Mouse (Mus musculus) cerebral cortex, adult 2 months (tissue): ENCODE results near the gene Pitpna.

Experiments used
- WGBS: fragments of 180-500 bp; shearing (Covaris S2); methylation state at CpG from one replicate; pipeline ENCODE4 v1.1.7; 2018; 5-methylcytosine and 5-hydroxymethylcytosine counted together

Gene Pitpna

GRCm38 (mm10) chr11:75563851-75564548, 23.9 kb upstream of the Pitpna start:
- WGBS = 40% methylated on average over 18 of the region's 18 CpGs

- WGBS = 55% methylated on average over 2 of the region's 2 CpGs
Measured at GRCm38 (mm10) chr11:75565849-75566248, 22.0 kb upstream of the Pitpna start.

GRCm38 (mm10) chr11:75566276-75567196, 21.4 kb upstream of the Pitpna start:
- 71% methylated on average over 13 of the region's 13 CpGs for WGBS

- 37% methylated on average over 9 of the region's 9 CpGs for WGBS
Measured at GRCm38 (mm10) chr11:75567346-75568114, 20.4 kb upstream of the Pitpna start.

GRCm38 (mm10) chr11:75568115-75568511, 19.8 kb upstream of the Pitpna start:
- WGBS = 84% methylated on average over 6 of the region's 6 CpGs

GRCm38 (mm10) chr11:75568962-75569361, 18.9 kb upstream of the Pitpna start:
- whole genome bisulfite sequencing = 93% methylated on average over 12 of the region's 12 CpGs

- 90% methylated on average over 17 of the region's 17 CpGs for WGBS
Measured at GRCm38 (mm10) chr11:75570375-75571125, 17.3 kb upstream of the Pitpna start.

- 55% methylated on average over 14 of the region's 14 CpGs for WGBS
Measured at GRCm38 (mm10) chr11:75571126-75571990, 16.5 kb upstream of the Pitpna start.

GRCm38 (mm10) chr11:75572301-75572791, 15.6 kb upstream of the Pitpna start:
- WGBS = 23% methylated on average over 10 of the region's 10 CpGs

GRCm38 (mm10) chr11:75572854-75573650, 14.8 kb upstream of the Pitpna start:
- 9% methylated on average over 12 of the region's 12 CpGs for WGBS

- 87% methylated on average over 5 of the region's 5 CpGs for WGBS
Measured at GRCm38 (mm10) chr11:75574378-75575123, 13.3 kb upstream of the Pitpna start.

GRCm38 (mm10) chr11:75575560-75576123, 12.3 kb upstream of the Pitpna start:
- 78% methylated on average over 9 of the region's 9 CpGs for WGBS

GRCm38 (mm10) chr11:75578609-75579008, 9.3 kb upstream of the Pitpna start:
- WGBS = 85% methylated on average over 5 of the region's 5 CpGs

GRCm38 (mm10) chr11:75581495-75582149, 6.3 kb upstream of the Pitpna start:
- WGBS = 95% methylated on average over 7 of the region's 7 CpGs

GRCm38 (mm10) chr11:75583521-75583920, 4.4 kb upstream of the Pitpna start:
- 71% methylated on average over 2 of the region's 2 CpGs for WGBS

- WGBS = 83% methylated on average over 4 of the region's 4 CpGs
Measured at GRCm38 (mm10) chr11:75585061-75585460, 2.8 kb upstream of the Pitpna start.

- WGBS = 89% methylated on average over 5 of the region's 5 CpGs
Measured at GRCm38 (mm10) chr11:75585978-75586377, 1.9 kb upstream of the Pitpna start.

GRCm38 (mm10) chr11:75586963-75587362, 934 bp upstream of the Pitpna start:
- 87% methylated on average over 5 of the region's 5 CpGs for WGBS
